In the genomic region with DNA sequence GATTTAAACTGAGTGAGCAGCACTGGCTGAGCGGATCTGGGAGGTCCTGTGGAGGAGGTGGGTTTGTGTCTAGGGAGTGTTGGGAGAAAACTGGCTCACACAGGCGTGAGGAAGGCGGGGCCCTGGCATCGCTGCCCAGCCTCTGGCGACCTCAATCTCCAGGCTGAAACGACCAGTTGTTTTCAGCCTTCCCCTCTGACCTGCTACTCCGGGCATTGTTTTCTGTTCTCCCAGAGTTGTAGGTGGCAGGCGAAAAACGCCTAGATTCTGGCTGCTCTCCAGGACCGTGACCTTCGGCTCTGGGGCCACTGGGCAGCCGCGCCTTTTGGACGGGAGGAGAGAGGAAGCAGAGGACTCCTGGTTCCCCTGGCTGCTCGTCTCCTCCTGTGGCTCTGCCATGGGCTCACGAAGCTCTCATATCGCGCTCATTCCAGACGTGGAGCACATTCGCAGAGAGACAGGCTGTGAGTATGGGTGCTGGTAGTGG, we compare ENCODE assay signal across 9 mouse cellular contexts. TPM values are rescaled to one million over a fixed set of nuclear protein-coding genes. Genes with fewer than 3 reads are reported as not detected.
DNase-seq lines count a peak whose midpoint lies in the region; ATAC-seq and TF ChIP-seq lines count a peak whose summit lies in the region.
"Had no signal": no experiment of that assay in that cellular context is flagged by ENCODE, and none has a peak within 500 bp of the region (broad histone marks: within the 10 kb centered on the region; RNA-seq: fewer than 3 reads in every experiment).

A gene (plus strand): TSS at position 182 of the 487 bp plus-strand sequence.

- no peak for TF ChIP-seq CTCF in layer of hippocampus, adult 2 months (conservative IDR thresholded peaks at IDR 0.05)
- TF ChIP-seq CTCF in intestine, postnatal 0 days (IDR thresholded peaks at IDR 0.05; ENCODE audit: low read depth), result no peak
- TF ChIP-seq CTCF in olfactory bulb, adult 2 months (IDR thresholded peaks at IDR 0.05; ENCODE audit: insufficient read depth, low read depth, low read length), result no peak

- no peaks in the 10 kb centered on the region for H3K27me3 ChIP-seq in intestine, postnatal 0 days (replicated peaks; ENCODE audit: control insufficient read depth, insufficient read depth, low read length)
- H3K27me3 ChIP-seq in liver, embryonic 15.5 days, result no peaks in the 10 kb centered on the region

- TF ChIP-seq POLR2A in olfactory bulb, adult 2 months (IDR thresholded peaks at IDR 0.05; ENCODE audit: insufficient read depth, low read depth, low read length), result no peak

- peak; percentile 43 for ATAC-seq in intestine, postnatal 0 days
- ATAC-seq in liver, embryonic 15.5 days (ENCODE audit: insufficient read depth), result peak; percentile 57; the same call in 1 of the 2 replicates

- H3K36me3 ChIP-seq in intestine, postnatal 0 days (ENCODE audit: control insufficient read depth, insufficient read depth), result no peaks in the 10 kb centered on the region
- no peaks in the 10 kb centered on the region for H3K36me3 ChIP-seq in liver, embryonic 15.5 days (replicated peaks)

- no peak within 1 kb of the TSS for H3K27ac ChIP-seq in layer of hippocampus, adult 2 months
- peak within 1 kb of the TSS; percentile 36 for H3K27ac ChIP-seq in intestine, postnatal 0 days (ENCODE audit: low read depth, low read length)
- no peak within 1 kb of the TSS for H3K27ac ChIP-seq in liver, embryonic 15.5 days (replicated peaks)
- no peak within 1 kb of the TSS for H3K27ac ChIP-seq in olfactory bulb, adult 2 months (ENCODE audit: insufficient read depth, low read depth, low read length)

- no peaks in the 10 kb centered on the region for H3K9me3 ChIP-seq in intestine, postnatal 0 days (ENCODE audit: control insufficient read depth)
- peaks cover 4% of the 10 kb centered on the region; the same call in 1 of the 2 replicates for H3K9me3 ChIP-seq in liver, embryonic 15.5 days (replicated peaks)

- H3K4me1 ChIP-seq in intestine, postnatal 0 days (replicated peaks; ENCODE audit: control insufficient read depth, insufficient read depth, low read length), result no peaks in the 10 kb centered on the region
- peaks cover 4% of the 10 kb centered on the region; the same call in 1 of the 2 replicates for H3K4me1 ChIP-seq in liver, embryonic 15.5 days (replicated peaks)
- H3K4me1 ChIP-seq in olfactory bulb, adult 2 months (ENCODE audit: control insufficient read depth, insufficient read depth, low read length), result peaks cover 11% of the 10 kb centered on the region

- 11% methylated on average over 20 of the region's 20 CpGs for WGBS in intestine, postnatal 0 days
- WGBS in liver, embryonic 15.5 days (ENCODE audit: insufficient replicate concordance), result 21% methylated on average over 20 of the region's 20 CpGs
- whole genome bisulfite sequencing in olfactory bulb, adult 2 months, result 19% methylated on average over 20 of the region's 20 CpGs

- peak within 1 kb of the TSS; percentile 39 for H3K4me3 ChIP-seq in layer of hippocampus, adult 2 months
- H3K4me3 ChIP-seq in intestine, postnatal 0 days (ENCODE audit: low read depth, low read length), result peak within 1 kb of the TSS; percentile 35
- H3K4me3 ChIP-seq in liver, embryonic 15.5 days (replicated peaks), result peak within 1 kb of the TSS; percentile 29
- H3K4me3 ChIP-seq in olfactory bulb, adult 2 months (ENCODE audit: insufficient read depth, low read depth, low read length), result peak within 1 kb of the TSS; percentile 16; the same call in 1 of the 2 replicates

- DNase-seq in layer of hippocampus, adult 2 months (ENCODE audit: low spot score in 2 of 2), result no peak
- no peak for DNase-seq in layer of hippocampus, adult 9-11 months
- peak; percentile 58 to 68 for DNase-seq in heart, adult 18-20 months
- DNase-seq in T-cell, adult 2 months (ENCODE audit: low spot score), result no peak
- DNase-seq in frontal cortex, postnatal 10 days (ENCODE audit: low spot score in 2 of 2), result no peak

- H3K4me2 ChIP-seq in intestine, postnatal 0 days (replicated peaks; ENCODE audit: low read depth), result peak within 1 kb of the TSS; percentile 62
- H3K4me2 ChIP-seq in liver, embryonic 15.5 days, result peak within 1 kb of the TSS; percentile 40

- peak within 1 kb of the TSS; percentile 51; the same call in 1 of the 2 replicates for H3K9ac ChIP-seq in intestine, postnatal 0 days (ENCODE audit: low read depth, low read length)
- no peak within 1 kb of the TSS for H3K9ac ChIP-seq in liver, embryonic 15.5 days

RNA-seq across cellular contexts. Expression of the gene that starts here (rescaled TPM):
- 1 to 10 TPM; 2.7 to 3.3 TPM for total RNA-seq in layer of hippocampus, adult 2 months (2021)
- 1 to 10 TPM; 3.7 to 3.8 TPM for total RNA-seq in heart, adult 18-20 months (2021)
- 54.5 and 60.2 TPM in 2 replicates for polyA plus RNA-seq in intestine, postnatal 0 days (2015; fragmentation: Nextera tagmentation; extraction: Ambion mirVana)
- polyA plus RNA-seq in liver, embryonic 15.5 days (2015; fragmentation: Nextera tagmentation; extraction: Ambion mirVana), result 1.5 and 2.0 TPM in 2 replicates
- polyA plus RNA-seq in olfactory bulb, adult 2 months (2012; ENCODE audit: insufficient read depth, insufficient read length, low replicate concordance, missing spikeins), result not detected in 2 replicates
- total RNA-seq: common myeloid progenitor, adult 5-6 weeks had no signal

Comparison
In these comparisons a context has a peak if more than half of its experiments do, and no peak if none do; other contexts are left out.
1. RNA of the gene that starts here (polyA plus RNA-seq): 54.5 to 60.2 TPM in intestine, postnatal 0 days; 1.5 to 2.0 TPM in liver, embryonic 15.5 days and not detected in olfactory bulb, adult 2 months; every median in the first group is over 10 times any median in the second.
2. DNase-seq: peak in heart, adult 18-20 months (2 of 2); none in layer of hippocampus, adult 2 months (0 of 2), layer of hippocampus, adult 9-11 months (single experiment), T-cell, adult 2 months (single experiment) and frontal cortex, postnatal 10 days (0 of 2).
3. Peak in every context shown above with its lines, with median percentiles within 50 percentile points of each other: H3K4me3 ChIP-seq.